Mouse (Mus musculus): ENCODE measurements around the gene Phf11d.
"Not testable (repeated sequence)": the region's sequence is repeated elsewhere in the genome, so short reads cannot be mapped to it uniquely, and the experiment has no call there.

The Phf11d gene

DNA sequence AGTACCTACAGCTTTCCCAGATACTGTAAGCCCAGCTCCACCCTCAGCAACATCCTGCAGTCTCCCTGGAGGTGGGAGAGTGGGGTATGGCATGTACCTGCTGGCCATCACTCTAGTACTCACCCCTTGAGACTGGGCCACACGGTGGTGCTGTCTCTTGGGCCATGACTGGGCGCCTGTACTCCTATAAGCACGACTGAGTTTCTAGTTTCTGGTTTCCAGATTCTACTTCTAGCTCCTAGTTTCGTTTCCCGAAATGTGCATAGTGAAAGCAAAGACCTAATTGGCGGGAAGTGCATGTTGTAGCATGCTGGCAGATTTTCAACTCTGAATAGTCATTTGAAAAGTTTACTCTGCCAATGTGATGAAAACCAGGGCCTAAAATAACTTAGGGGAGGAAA is at the start of gene Phf11d:
Gene Phf11d, minus strand, starts transcription at position 227 of the 401 bp plus-strand sequence.
- in situ Hi-C loops (cut with MboI, MseI): no loop called here

- in situ Hi-C loops (cut with MboI, MseI): not testable (repeated sequence)
Observed at GRCm38 (mm10) chr14:59414979-59415378, 49.7 kb upstream of the Phf11d start.

DNA sequence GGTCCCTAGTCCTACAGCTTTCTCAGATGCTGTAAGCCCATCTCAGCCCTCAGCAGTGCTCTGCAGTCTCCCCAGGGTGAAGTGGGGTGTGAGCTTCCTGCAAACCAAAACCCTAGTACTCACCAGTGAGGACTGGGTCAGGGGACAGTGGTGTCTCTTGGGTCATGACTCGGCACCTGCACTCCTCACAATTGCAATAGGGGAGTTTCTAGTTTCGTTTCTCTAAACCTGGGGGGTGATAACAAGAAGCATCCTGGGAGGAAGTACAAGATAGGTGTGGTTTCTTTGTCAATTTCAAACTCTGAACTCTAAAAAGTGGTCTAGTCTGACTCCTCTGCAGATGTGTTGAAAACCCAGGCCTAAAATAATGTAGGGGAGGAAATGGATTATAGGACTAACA is 31.7 kb upstream of the Phf11d start:
- in situ Hi-C loops (cut with MboI, MseI): loop anchor here (25.0 kb wide), 1 partner anchor 1060 kb away; no protein-coding TSS in a partner anchor

DNA sequence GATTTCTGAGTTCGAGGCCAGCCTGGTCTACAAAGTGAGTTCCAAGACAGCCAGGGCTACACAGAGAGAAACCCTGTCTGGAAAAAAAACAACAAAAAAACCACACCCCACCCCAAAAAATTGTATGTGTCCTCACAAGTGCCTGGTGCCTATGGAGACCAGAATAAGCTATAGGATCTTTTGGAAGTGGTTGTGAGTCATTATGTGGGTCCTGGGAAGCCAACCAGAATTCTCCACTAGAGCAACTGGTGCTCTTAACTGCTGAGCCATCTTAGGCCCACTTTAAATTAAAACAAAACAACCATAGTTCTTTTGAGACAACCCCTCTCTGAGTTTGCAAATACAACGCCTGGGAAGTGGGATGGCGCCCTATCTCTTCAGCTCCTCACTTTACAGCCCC is 30.0 kb upstream of the Phf11d start, which contains the start of gene Phf11c:
Gene Phf11c, minus strand, starts transcription at position 101 of the 400 bp plus-strand sequence.
- in situ Hi-C loops (cut with MboI, MseI): loop anchor here (25.0 kb wide), 1 partner anchor 1058 kb away; no protein-coding TSS in a partner anchor

GRCm38 (mm10) chr14:59390181-59390580 is 24.9 kb upstream of the Phf11d start:
- in situ Hi-C loops (cut with MboI, MseI): loop anchor here (25.0 kb wide), 1 partner anchor 1053 kb away; no protein-coding TSS in a partner anchor

DNA sequence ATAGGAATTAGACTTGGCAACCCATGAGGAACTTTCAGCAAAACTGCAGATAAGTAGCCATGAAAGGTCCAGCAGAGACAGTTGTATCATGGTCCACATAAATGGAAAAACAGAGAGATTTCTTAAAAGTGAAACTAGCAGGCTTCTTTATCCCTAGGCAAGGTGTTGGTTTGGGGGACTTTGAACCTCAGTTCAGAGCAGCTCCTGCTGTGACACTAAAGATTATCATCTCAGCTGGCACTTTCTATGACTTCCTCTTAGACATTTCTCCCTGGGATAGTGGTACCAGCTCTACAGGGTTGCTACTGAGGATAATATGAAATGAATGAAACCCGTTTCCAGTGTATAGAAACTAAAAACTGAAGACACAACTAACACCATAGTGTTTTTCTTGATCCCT is 24.3 kb upstream of the Phf11d start:
- in situ Hi-C loops (cut with MboI, MseI): loop anchor here (25.0 kb wide), 1 partner anchor 1052 kb away; no protein-coding TSS in a partner anchor

- in situ Hi-C loops (cut with MboI, MseI): no loop called here
Observed at GRCm38 (mm10) chr14:59370348-59371068, 5.2 kb upstream of the Phf11d start.

- in situ Hi-C loops (cut with MboI, MseI): no loop called here
Observed at GRCm38 (mm10) chr14:59366386-59367105, 1.3 kb upstream of the Phf11d start.

- in situ Hi-C loops (cut with MboI, MseI): loop anchor here (5.0 kb wide), 1 partner anchor 44 kb away; the partner anchor contains the start of gene Phf11a
Observed at GRCm38 (mm10) chr14:59341189-59341588, 24.1 kb downstream of the Phf11d start, which contains the start of gene Phf11b. Gene Phf11b, minus strand, starts transcription at chr14:59341351.

GRCm38 (mm10) chr14:59339541-59339940 is 25.7 kb downstream of the Phf11d start:
- in situ Hi-C loops (cut with MboI, MseI): loop anchor here (10.0 kb wide), 1 partner anchor 215 kb away; no protein-coding TSS in a partner anchor

GRCm38 (mm10) chr14:59336056-59336455 is 29.2 kb downstream of the Phf11d start:
- in situ Hi-C loops (cut with MboI, MseI): loop anchor here (10.0 kb wide), 1 partner anchor 219 kb away; no protein-coding TSS in a partner anchor

- in situ Hi-C loops (cut with MboI, MseI): loop anchor here (10.0 kb wide), 1 partner anchor 224 kb away; no protein-coding TSS in a partner anchor
Observed at GRCm38 (mm10) chr14:59330499-59330898, 34.8 kb downstream of the Phf11d start.

- in situ Hi-C loops (cut with MboI, MseI): loop anchor here (5.0 kb wide), 1 partner anchor 48 kb away; no protein-coding TSS in a partner anchor
Observed at GRCm38 (mm10) chr14:59319970-59320369, 45.3 kb downstream of the Phf11d start.

DNA sequence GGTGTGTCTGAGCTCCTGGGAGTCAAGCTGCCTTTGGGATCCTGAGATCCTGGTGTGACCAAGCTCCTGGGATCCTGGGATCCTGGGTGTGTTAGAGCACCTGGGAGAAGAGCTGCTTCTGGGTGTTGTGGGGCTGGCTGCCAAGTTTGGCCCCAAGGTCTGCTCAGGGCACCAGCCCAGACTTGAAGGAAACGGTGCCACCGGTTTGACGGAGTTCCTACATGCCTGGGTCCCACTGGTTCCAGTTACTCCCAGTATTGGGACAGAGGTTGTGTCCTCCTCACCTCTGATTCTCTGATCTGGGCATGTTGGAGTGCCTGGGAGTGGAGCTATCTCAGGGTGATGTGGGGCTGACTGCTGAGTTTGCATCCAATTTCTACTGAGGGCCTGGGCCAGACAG is 46.2 kb downstream of the Phf11d start:
- in situ Hi-C loops (cut with MboI, MseI): loop anchor here (5.0 kb wide), 1 partner anchor 47 kb away; no protein-coding TSS in a partner anchor
